Comparison of ENCODE assay signal across 17 mouse cellular contexts in genomic region chr10:104915521-104915920, GRCm38 (mm10).
"Had no signal": no experiment of that assay in that cellular context is flagged by ENCODE, and none has a peak within 500 bp of the region (broad histone marks: within the 10 kb centered on the region; RNA-seq: fewer than 3 reads in every experiment).

No protein-coding gene starts in this region.

- H3K27me3 ChIP-seq: lung, embryonic 15.5 days; megakaryocyte, embryonic 14.5 days; midbrain, embryonic 13.5 days; midbrain, embryonic 15.5 days; neural tube, embryonic 12.5 days; stomach, embryonic 15.5 days had no signal

- ATAC-seq: lung, postnatal 0 days; midbrain, embryonic 13.5 days; midbrain, embryonic 15.5 days had no signal

- H3K4me3 ChIP-seq: lung, embryonic 15.5 days; megakaryocyte, embryonic 14.5 days; midbrain, embryonic 13.5 days; midbrain, embryonic 15.5 days; neural tube, embryonic 12.5 days; stomach, embryonic 15.5 days had no signal

- DNase-seq: lung, adult 2 months; lung, postnatal 14 days; lung, postnatal 36 days; right cerebral cortex, postnatal 14 days; thymus, adult 2 months; thymus, postnatal 25 days; thymus, postnatal 4 days had no signal

- H3K9ac ChIP-seq: lung, embryonic 15.5 days; midbrain, embryonic 13.5 days; midbrain, embryonic 15.5 days; neural tube, embryonic 12.5 days; stomach, embryonic 15.5 days had no signal

- H3K36me3 ChIP-seq: lung, embryonic 15.5 days; midbrain, embryonic 13.5 days; midbrain, embryonic 15.5 days; neural tube, embryonic 12.5 days; stomach, embryonic 15.5 days had no signal

- H3K4me2 ChIP-seq: lung, embryonic 15.5 days; midbrain, embryonic 11.5 days; midbrain, embryonic 13.5 days; midbrain, embryonic 15.5 days; neural tube, embryonic 12.5 days; stomach, embryonic 15.5 days had no signal

- H3K4me1 ChIP-seq: lung, embryonic 15.5 days; megakaryocyte, embryonic 14.5 days; midbrain, embryonic 13.5 days; midbrain, embryonic 15.5 days; neural tube, embryonic 12.5 days; stomach, embryonic 15.5 days had no signal

- H3K9me3 ChIP-seq: lung, embryonic 15.5 days; midbrain, embryonic 13.5 days; midbrain, embryonic 15.5 days; neural tube, embryonic 12.5 days; stomach, embryonic 15.5 days had no signal

- H3K27ac ChIP-seq: lung, embryonic 15.5 days; macrophage; midbrain, embryonic 13.5 days; midbrain, embryonic 15.5 days; neural tube, embryonic 12.5 days; stomach, embryonic 15.5 days; stomach, postnatal 0 days had no signal
